8 mouse cellular contexts compared by ENCODE assay signal in the genomic region with DNA sequence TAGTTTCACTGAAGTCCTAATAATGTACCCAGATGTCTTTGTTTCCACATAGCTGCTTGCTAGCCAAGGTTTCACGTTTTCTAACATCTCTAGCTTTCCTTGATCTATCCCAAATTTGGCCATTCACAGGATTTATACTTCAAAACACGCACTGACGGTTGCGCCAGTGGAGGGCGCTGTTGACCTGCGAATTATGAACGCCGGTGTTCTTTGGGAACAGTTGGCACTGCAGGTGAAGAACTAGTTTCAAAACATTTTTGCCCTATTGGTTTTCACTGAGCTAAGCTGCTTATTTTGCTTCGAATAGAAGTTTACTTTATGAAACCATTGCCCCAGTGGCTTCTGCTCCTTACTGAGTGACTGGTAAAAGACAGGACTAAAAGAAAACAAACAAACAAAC.
DNase-seq lines count a peak whose midpoint lies in the region; TF ChIP-seq lines count a peak whose summit lies in the region.

No protein-coding gene starts in this region.

- no peak for TF ChIP-seq EP300 in heart, adult 2 months (IDR thresholded peaks at IDR 0.05; ENCODE audit: insufficient read depth, low read depth, low read length)

- DNase-seq in heart, adult 2 months, result no peak
- DNase-seq in heart, adult 8-10 months (ENCODE audit: low spot score), result no peak
- peak; percentile 8 for DNase-seq in thymus, postnatal 4 days
- no peak for DNase-seq in thymus, postnatal 25 days
- DNase-seq in limb, embryonic 10.5 days (ENCODE audit: low spot score), result peak; percentile 58
- DNase-seq in urinary bladder, adult 2 months (ENCODE audit: low spot score), result no peak
- DNase-seq in gastrocnemius, postnatal 4 days (ENCODE audit: low spot score in 2 of 2), result no peak

- no peaks in the 10 kb centered on the region for H3K79me2 ChIP-seq in heart, adult 2 months (replicated peaks; ENCODE audit: control insufficient read depth, insufficient read depth, low read length)

- no peaks in the 10 kb centered on the region for H3K4me1 ChIP-seq in heart, adult 2 months (ENCODE audit: control insufficient read depth, insufficient read depth, low read length)
- no peaks in the 10 kb centered on the region for H3K4me1 ChIP-seq in embryonic fibroblast, embryonic 13.5 days (ENCODE audit: control insufficient read depth, insufficient read depth, low read length)
- no peaks in the 10 kb centered on the region for H3K4me1 ChIP-seq in limb, embryonic 10.5 days

- H3K4me3 ChIP-seq in heart, adult 2 months, result no peak overlapping the region
- H3K4me3 ChIP-seq in embryonic fibroblast, embryonic 13.5 days (ENCODE audit: insufficient read depth, low read length), result no peak overlapping the region
- H3K4me3 ChIP-seq in limb, embryonic 10.5 days, result no peak overlapping the region

- TF ChIP-seq POLR2A in heart, adult 2 months (IDR thresholded peaks at IDR 0.05; ENCODE audit: insufficient read depth, low read depth, low read length), result no peak
- TF ChIP-seq POLR2A in embryonic fibroblast, embryonic 13.5 days (IDR thresholded peaks at IDR 0.05; ENCODE audit: low read depth, low read length), result no peak

- TF ChIP-seq CTCF in heart, adult 2 months (IDR thresholded peaks at IDR 0.05), result peak; percentile 60
- TF ChIP-seq CTCF in embryonic fibroblast, embryonic 13.5 days (IDR thresholded peaks at IDR 0.05; ENCODE audit: borderline replicate concordance, insufficient read depth, low read length), result peak; percentile 26; the same call in 1 of the 2 replicates

- H3K9ac ChIP-seq in heart, adult 2 months (ENCODE audit: low read depth, low read length), result no peak overlapping the region

- H3K36me3 ChIP-seq in heart, adult 2 months (ENCODE audit: control insufficient read depth, insufficient read depth, low read length), result no peaks in the 10 kb centered on the region
- H3K36me3 ChIP-seq in limb, embryonic 10.5 days, result no peaks in the 10 kb centered on the region

- H3K9me3 ChIP-seq in limb, embryonic 10.5 days (replicated peaks), result no peaks in the 10 kb centered on the region

- no peaks in the 10 kb centered on the region for H3K27me3 ChIP-seq in heart, adult 2 months (ENCODE audit: control insufficient read depth, insufficient read depth, low read length)
- no peaks in the 10 kb centered on the region for H3K27me3 ChIP-seq in limb, embryonic 10.5 days (ENCODE audit: low read depth, poor library complexity, severe bottlenecking)

- H3K27ac ChIP-seq in heart, adult 2 months, result no peak overlapping the region
- no peak overlapping the region for H3K27ac ChIP-seq in embryonic fibroblast, embryonic 13.5 days (ENCODE audit: insufficient read depth, low read length)
- no peak overlapping the region for H3K27ac ChIP-seq in limb, embryonic 10.5 days

- intact Hi-C loops in heart, adult 2 months (cut with DNase I), result no loop called here

- 6% methylated on average over 9 of the region's 9 CpGs for WGBS in heart, adult 2 months
- 10% methylated on average over 9 of the region's 9 CpGs for WGBS in limb, embryonic 10.5 days

Comparison
In these comparisons a context has a peak if more than half of its experiments do, and no peak if none do; other contexts are left out.
1. DNase-seq: peak in thymus, postnatal 4 days (single experiment) and limb, embryonic 10.5 days (single experiment); none in heart, adult 2 months (0 of 2), heart, adult 8-10 months (single experiment), thymus, postnatal 25 days (single experiment), urinary bladder, adult 2 months (single experiment) and gastrocnemius, postnatal 4 days (0 of 2).